Mouse (Mus musculus): Measurements from ENCODE around the gene Slc12a3.
A peak's percentile ranks its signal among the peaks of the same experiment; 100 is the strongest.

Slc12a3 gene

GRCm38 (mm10) chr8:94328932-94329728 lies at the start of gene Slc12a3:
TSS of gene Slc12a3 (plus strand) at chr8:94329201.
- DNase-seq (ENCODE audit: low spot score): no peak

GRCm38 (mm10) chr8:94280001-94280613 lies 48.9 kb upstream of the Slc12a3 start:
- no peak for DNase-seq (ENCODE audit: low spot score)

- DNase-seq (ENCODE audit: low spot score): no peak
These were observed 46.5 kb upstream of the Slc12a3 start for GRCm38 (mm10) chr8:94282453-94282985.

- no peak for DNase-seq (ENCODE audit: low spot score)
These were observed 44.8 kb upstream of the Slc12a3 start for GRCm38 (mm10) chr8:94284204-94284603.

GRCm38 (mm10) chr8:94290606-94291005 lies 38.4 kb upstream of the Slc12a3 start:
- DNase-seq (ENCODE audit: low spot score): peak; percentile 26

DNA sequence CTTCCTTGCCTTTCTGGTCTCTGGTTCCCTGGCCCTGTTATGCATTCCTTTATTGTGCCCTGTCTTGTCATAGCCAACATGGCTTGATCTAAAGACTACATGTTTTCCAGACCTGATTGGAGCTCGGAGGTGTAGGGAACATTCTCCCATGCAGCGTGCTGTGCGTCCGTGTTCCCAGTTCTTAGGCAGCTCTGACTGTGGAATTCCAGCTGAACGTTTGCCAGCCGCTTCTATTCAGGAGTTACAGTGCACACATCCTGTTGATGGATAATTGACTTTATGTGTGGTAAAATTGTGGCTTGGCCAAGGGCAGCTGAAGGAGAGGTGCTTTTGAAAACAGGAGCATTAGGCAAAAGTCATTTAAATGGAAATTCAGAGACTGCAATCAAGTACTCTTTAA lies 36.9 kb upstream of the Slc12a3 start:
- DNase-seq (ENCODE audit: low spot score): no peak

- no peak for DNase-seq (ENCODE audit: low spot score)
These were observed 36.4 kb upstream of the Slc12a3 start for GRCm38 (mm10) chr8:94292626-94293025.

- DNase-seq (ENCODE audit: low spot score): no peak
These were observed 33.3 kb upstream of the Slc12a3 start for GRCm38 (mm10) chr8:94295687-94296086.

DNA sequence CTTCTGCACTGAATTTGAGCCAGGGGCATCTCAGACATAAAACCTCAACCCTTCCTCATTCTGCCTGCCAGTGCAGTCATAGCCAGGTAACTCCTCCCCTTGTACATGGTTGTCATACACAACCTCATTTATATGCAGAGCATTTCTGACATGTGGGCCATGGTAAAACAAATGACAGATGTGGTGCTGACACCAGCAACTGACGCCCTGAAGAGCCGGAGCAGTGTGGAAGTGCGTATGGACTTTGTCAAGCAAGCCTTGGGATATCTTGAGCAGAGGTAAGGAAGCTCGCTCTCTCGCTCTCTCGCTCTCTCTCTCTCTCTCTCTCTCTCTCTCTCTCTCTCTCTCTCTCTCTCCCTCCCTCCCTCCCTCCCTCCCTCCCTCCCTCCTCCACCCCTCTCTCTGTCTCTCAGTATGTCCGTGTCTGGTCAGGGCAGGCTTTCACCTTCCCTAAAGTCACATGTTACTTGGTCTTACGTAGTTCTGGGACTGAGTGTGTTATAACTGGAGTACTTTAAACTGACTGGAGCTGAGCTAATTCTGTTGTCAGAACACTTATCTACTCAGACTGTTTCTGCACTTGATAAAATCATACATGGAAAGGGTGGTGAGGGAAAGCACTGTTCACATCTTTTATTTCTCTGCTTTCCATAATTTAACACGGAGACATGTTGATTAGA lies 32.5 kb upstream of the Slc12a3 start:
- no peak for DNase-seq (ENCODE audit: low spot score)

GRCm38 (mm10) chr8:94297101-94297500 lies 31.9 kb upstream of the Slc12a3 start:
- DNase-seq (ENCODE audit: low spot score): no peak

DNA sequence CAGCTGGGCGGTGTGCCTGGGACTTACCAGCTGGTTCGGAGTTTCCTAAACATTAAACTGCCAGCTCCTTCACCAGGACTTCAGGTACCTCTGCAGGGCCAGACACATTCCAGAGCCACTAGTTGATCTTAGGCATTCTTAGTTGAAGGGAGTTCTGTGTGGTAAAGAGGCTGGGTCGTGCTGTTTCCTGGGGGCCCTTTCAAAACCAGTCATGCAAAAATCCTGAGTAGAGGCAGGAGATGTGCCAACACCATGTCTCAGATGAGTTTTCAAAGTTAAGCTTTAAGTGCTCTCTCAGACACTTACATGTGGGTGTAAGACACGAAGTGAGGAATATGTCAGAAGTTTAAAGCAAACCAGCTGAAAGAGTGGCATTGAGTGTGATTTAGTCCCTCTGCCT lies 28.2 kb upstream of the Slc12a3 start:
- DNase-seq (ENCODE audit: low spot score): no peak

GRCm38 (mm10) chr8:94304412-94304811 lies 24.6 kb upstream of the Slc12a3 start:
- DNase-seq (ENCODE audit: low spot score): no peak

DNA sequence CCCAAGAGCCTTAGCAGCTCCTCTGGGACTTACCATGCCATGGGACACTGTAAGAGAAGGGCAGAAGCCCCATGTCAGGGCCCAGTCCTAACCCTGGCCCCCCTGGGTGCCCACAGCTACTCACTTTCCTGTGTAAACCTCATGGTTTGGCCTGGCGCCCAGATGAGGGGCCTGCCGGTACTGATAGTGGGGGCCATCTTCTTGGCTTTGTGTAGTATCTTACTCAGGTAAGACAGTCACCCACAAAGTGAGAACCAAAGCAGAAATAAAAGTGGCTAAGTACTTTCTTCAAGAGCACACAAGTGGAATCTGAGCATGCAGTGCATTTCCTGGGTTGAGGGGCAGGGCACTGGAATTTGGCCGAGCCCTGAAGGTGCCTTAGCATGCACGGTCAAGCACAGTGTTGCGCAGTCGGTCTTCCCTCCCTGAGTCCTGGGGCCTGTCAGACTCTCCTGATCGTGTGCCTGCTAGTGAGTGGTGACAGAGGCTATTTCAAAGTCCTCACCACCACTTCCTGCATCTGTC lies 21.9 kb upstream of the Slc12a3 start:
- peak; percentile 48 for DNase-seq (ENCODE audit: low spot score)

- DNase-seq (ENCODE audit: low spot score): no peak
These were observed 21.3 kb upstream of the Slc12a3 start for GRCm38 (mm10) chr8:94307652-94308051.

GRCm38 (mm10) chr8:94314069-94314468 lies 14.9 kb upstream of the Slc12a3 start:
- DNase-seq (ENCODE audit: low spot score): no peak

GRCm38 (mm10) chr8:94317249-94317648 lies 11.8 kb upstream of the Slc12a3 start:
- no peak for DNase-seq (ENCODE audit: low spot score)

GRCm38 (mm10) chr8:94317691-94318090 lies 11.3 kb upstream of the Slc12a3 start:
- no peak for DNase-seq (ENCODE audit: low spot score)

- no peak for DNase-seq (ENCODE audit: low spot score)
These were observed 9.0 kb upstream of the Slc12a3 start for GRCm38 (mm10) chr8:94320036-94320435.

GRCm38 (mm10) chr8:94322083-94322482 lies 6.9 kb upstream of the Slc12a3 start:
- DNase-seq (ENCODE audit: low spot score): no peak

DNA sequence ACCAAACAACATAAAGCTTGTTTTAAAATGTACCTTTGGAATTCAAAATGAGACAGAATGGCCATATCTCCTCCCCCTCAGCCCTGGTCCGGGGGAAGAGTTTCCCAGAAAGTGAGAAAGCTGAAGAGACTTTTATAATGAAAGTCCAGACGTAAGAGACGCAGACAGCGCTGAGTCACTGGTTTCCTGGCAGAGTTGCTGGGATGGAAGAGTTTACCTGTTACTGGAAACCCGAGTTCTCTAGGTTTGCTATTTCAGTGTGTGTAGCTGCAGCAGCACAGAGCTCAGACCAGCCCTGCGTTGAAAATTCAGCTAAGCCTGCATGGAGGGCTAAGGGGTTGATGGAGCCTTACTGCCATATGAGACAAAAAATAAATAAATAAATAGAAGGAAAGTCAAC lies 6.0 kb upstream of the Slc12a3 start:
- DNase-seq (ENCODE audit: low spot score): no peak

- no peak for DNase-seq (ENCODE audit: low spot score)
These were observed 4.9 kb upstream of the Slc12a3 start for GRCm38 (mm10) chr8:94324071-94324470.

GRCm38 (mm10) chr8:94326016-94326415 lies 3.0 kb upstream of the Slc12a3 start:
- no peak for DNase-seq (ENCODE audit: low spot score)

- peak; percentile 73 for DNase-seq (ENCODE audit: low spot score)
These were observed 1.7 kb downstream of the Slc12a3 start for GRCm38 (mm10) chr8:94330733-94331132.

Measured in c-Kit-positive CD71-positive TER-119-positive erythroid progenitor cells, embryonic 14.5 days (primary cell).